Mouse (Mus musculus) spleen, adult 2 months (tissue): Measurements from ENCODE around the gene Cad.

ENCODE experiments used
- CTCF ChIP-seq: fragments of 200-500 bp; IDR thresholded peaks from 2 replicates; pipeline ENCODE4 v1.5.1; 2011; ENCODE audit warnings: mild to moderate bottlenecking, inconsistent platforms; ENCODE audit not compliant: insufficient read depth, insufficient read length, insufficient replicate concordance; ENCODE audit errors: extremely low read depth
- POLR2A ChIP-seq: fragments of 200-500 bp; IDR thresholded peaks from 2 replicates; pipeline ENCODE4 v1.6.1; 2011; ENCODE audit warnings: low read depth, low read length, inconsistent platforms

- TF ChIP-seq POLR2A (no peak), CTCF (no peak)
Observed at GRCm38 (mm10) chr5:31046416-31046815, 8.2 kb upstream of the Cad start.
